Mouse (Mus musculus) embryonic facial prominence, embryonic 14.5 days (tissue): ENCODE measurements around the gene Colgalt2. TPM values are rescaled to one million over a fixed set of nuclear protein-coding genes. Genes with fewer than 3 reads are reported as not detected.

Experiments used
- ATAC-seq: fragments of 200-750 bp; cut with Nextera tagmentation; 2 replicates; pipeline ENCODE4 v1.8.0; 2017; ENCODE audit warnings: low read depth, moderate number of reproducible peaks, moderate TSS enrichment
- DNase-seq: peaks from one replicate; pipeline ENCODE4 v3.0.0-alpha.2; 2015; ENCODE audit warnings: low spot score
- H3K27ac ChIP-seq: fragments of 300-500 bp; sonication (generic); replicated peaks from 2 replicates; pipeline ENCODE4 v1.5.1; 2014; ENCODE audit warnings: low read depth, mild to moderate bottlenecking, low read length, moderate library complexity
- H3K27me3 ChIP-seq: fragments of 300-500 bp; sonication (generic); replicated peaks from 2 replicates; pipeline ENCODE4 v1.6.1; 2014; ENCODE audit warnings: low read length; ENCODE audit not compliant: control insufficient read depth, insufficient read depth
- H3K36me3 ChIP-seq: fragments of 300-500 bp; sonication (generic); 2 replicates; pipeline ENCODE4 v1.6.1; 2014; ENCODE audit warnings: low read length, mixed read lengths; ENCODE audit not compliant: control insufficient read depth, insufficient read depth
- H3K4me1 ChIP-seq: fragments of 300-500 bp; sonication (generic); 2 replicates; pipeline ENCODE4 v1.6.1; 2014; ENCODE audit warnings: antibody characterized with exemption, low read length; ENCODE audit not compliant: control insufficient read depth, insufficient read depth
- H3K4me2 ChIP-seq: fragments of 300-500 bp; sonication (generic); 2 replicates; pipeline ENCODE4 v1.6.1; 2014; ENCODE audit warnings: low read depth, mild to moderate bottlenecking, low read length, moderate library complexity, mixed read lengths
- H3K4me3 ChIP-seq: fragments of 300-500 bp; sonication (generic); 2 replicates; pipeline ENCODE4 v1.5.1; 2014; ENCODE audit warnings: low read depth, mild to moderate bottlenecking, low read length
- H3K9ac ChIP-seq: fragments of 300-500 bp; sonication (generic); 2 replicates; pipeline ENCODE4 v1.6.1; 2014; ENCODE audit warnings: low read depth, mild to moderate bottlenecking, low read length, moderate library complexity, mixed read lengths
- H3K9me3 ChIP-seq: fragments of 300-500 bp; sonication (generic); 2 replicates; pipeline ENCODE4 v1.6.1; 2016; ENCODE audit warnings: low read length; ENCODE audit not compliant: control insufficient read depth
- WGBS: fragments of 180-500 bp; shearing (Covaris S2); extraction: QIAGEN DNeasy Blood & Tissue Kit; methylation state at CpG from one replicate; pipeline ENCODE4 v1.1.7; 2014; 5-methylcytosine and 5-hydroxymethylcytosine counted together
- polyA plus RNA-seq: library from polyadenylated mRNA; unstranded; fragments of >200 nt; fragmentation: Nextera tagmentation; extraction: Ambion mirVana; gene quantifications from 2 replicates; pipeline ENCODE4 v1.2.1, GENCODE M21; 2014

The Colgalt2 gene
- polyA plus RNA-seq, 1 experiment from 2014 or later: 5.5 TPM

DNA sequence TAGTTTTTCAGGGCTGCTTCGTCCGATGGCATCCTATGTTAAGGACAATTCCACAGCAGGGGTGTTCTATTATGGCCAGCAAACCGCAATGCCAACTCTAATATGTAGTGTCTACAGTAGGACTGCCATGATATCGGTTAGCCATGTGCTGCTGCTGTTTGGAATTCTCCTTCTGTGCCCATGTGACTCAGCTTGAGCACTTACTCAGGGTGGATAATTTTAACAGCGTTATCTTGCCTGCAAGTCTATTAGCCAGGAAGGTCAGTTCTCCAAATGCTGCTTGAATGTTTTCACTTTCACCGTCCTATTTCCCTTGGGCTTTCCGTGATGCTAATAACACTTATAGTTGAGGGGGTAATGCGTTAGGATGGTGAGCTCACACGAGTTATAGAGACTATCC, 126.5 kb downstream of the Colgalt2 start:
- DNase-seq: no peak

DNA sequence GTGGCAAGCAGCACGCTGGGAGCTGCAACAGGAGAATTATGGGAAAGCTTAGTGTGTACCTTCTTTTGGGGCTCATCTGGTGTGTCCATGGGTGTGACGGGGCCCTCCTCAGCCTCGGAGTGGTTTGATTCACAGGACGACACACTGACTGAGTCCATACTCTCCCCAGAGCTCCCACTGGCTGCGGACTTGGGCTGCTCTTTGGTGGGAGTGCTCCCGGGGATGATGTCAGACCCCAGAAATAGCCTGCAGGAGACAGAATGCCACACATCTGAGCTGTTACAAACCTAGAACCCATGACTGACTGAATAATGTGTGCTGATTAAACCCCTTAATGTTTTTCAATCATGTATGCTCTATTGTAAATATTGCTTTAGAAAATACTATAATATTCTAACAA, 128.6 kb downstream of the Colgalt2 start:
- WGBS: 79% methylated on average over 6 of the region's 6 CpGs
- H3K36me3 ChIP-seq: peaks cover 34% of the 10 kb centered on the region
- H3K27ac ChIP-seq: no peak overlapping the region
- H3K9me3 ChIP-seq: no peaks in the 10 kb centered on the region
- H3K4me1 ChIP-seq: peaks cover 3% of the 10 kb centered on the region; the same call in 1 of the 2 replicates
- H3K4me3 ChIP-seq: no peak overlapping the region
- H3K4me2 ChIP-seq: no peak overlapping the region
- DNase-seq (no peak), ATAC-seq (no peak)
- no peaks in the 10 kb centered on the region for H3K27me3 ChIP-seq
- no peak overlapping the region for H3K9ac ChIP-seq

More for the DNA sequence above, 126.5 kb downstream of the Colgalt2 start:
- no peaks in the 10 kb centered on the region for H3K27me3 ChIP-seq
- H3K4me2 ChIP-seq: no peak overlapping the region
- H3K4me1 ChIP-seq: no peaks in the 10 kb centered on the region
- ATAC-seq: no peak
- no peak overlapping the region for H3K4me3 ChIP-seq
- H3K9ac ChIP-seq: no peak overlapping the region
- no peak overlapping the region for H3K27ac ChIP-seq
- no peaks in the 10 kb centered on the region for H3K9me3 ChIP-seq
- WGBS: 81% methylated on average over 9 of the region's 9 CpGs
- H3K36me3 ChIP-seq: peaks cover 40% of the 10 kb centered on the region

DNA sequence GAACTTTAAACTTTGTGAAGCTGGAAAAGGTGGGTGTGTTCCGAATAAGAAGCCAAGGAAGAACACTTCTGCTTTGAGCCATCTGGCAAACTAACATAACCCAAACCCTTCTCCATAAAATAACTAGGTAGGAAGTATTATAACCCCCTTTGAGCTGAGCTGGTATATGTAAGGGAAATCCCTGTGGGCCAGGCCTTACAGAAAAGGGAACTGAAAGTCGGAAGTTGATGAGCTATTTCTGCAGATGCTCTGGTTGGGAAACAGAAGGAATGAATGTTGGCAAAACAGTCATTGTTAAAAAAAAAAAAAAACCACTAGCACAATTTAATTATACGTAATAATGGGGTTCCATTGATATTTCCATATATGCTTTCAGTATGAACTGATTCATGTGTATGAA, 129.1 kb downstream of the Colgalt2 start:
- H3K27ac ChIP-seq: no peak overlapping the region
- H3K9ac ChIP-seq: no peak overlapping the region
- WGBS: 84% methylated on average over 3 of the region's 3 CpGs
- H3K36me3 ChIP-seq: peaks cover 28% of the 10 kb centered on the region
- no peak overlapping the region for H3K4me3 ChIP-seq
- no peak overlapping the region for H3K4me2 ChIP-seq
- peaks cover 3% of the 10 kb centered on the region; the same call in 1 of the 2 replicates for H3K4me1 ChIP-seq
- no peak for ATAC-seq
- H3K27me3 ChIP-seq: no peaks in the 10 kb centered on the region
- no peak for DNase-seq
- H3K9me3 ChIP-seq: no peaks in the 10 kb centered on the region

DNA sequence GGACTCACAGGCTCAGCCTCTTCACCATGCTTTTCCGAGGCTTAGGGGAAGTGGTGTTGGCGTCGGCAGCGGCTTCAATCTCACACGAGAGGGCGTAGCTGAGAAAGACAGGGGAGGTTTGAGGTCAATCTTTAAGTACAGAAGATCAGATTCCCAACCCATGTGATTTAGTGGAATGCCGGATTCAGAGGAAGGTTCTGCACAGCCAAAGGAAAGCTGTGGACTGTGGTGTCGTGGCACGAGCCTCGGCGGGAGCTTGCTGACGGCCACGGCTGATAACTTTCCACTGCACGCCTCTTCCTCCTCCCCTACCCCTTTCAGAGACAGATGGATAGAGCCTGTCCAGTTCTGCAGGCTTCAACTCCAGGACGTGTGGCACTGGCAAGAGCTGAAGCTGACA, 131.9 kb downstream of the Colgalt2 start:
- H3K4me2 ChIP-seq: 0 out of 2 replicates have a peak overlapping the region, but pooled peaks have one; percentile 9
- peaks cover 20% of the 10 kb centered on the region for H3K36me3 ChIP-seq
- peaks cover 3% of the 10 kb centered on the region; the same call in 1 of the 2 replicates for H3K4me1 ChIP-seq
- ATAC-seq: peak; percentile 62
- peak; percentile 75 for DNase-seq
- 0 out of 2 replicates have a peak overlapping the region, but pooled peaks have one; percentile 46 for H3K27ac ChIP-seq
- H3K9me3 ChIP-seq: no peaks in the 10 kb centered on the region
- no peak overlapping the region for H3K9ac ChIP-seq
- H3K4me3 ChIP-seq: no peak overlapping the region
- 39% methylated on average over 15 of the region's 15 CpGs for WGBS
- no peaks in the 10 kb centered on the region for H3K27me3 ChIP-seq

DNA sequence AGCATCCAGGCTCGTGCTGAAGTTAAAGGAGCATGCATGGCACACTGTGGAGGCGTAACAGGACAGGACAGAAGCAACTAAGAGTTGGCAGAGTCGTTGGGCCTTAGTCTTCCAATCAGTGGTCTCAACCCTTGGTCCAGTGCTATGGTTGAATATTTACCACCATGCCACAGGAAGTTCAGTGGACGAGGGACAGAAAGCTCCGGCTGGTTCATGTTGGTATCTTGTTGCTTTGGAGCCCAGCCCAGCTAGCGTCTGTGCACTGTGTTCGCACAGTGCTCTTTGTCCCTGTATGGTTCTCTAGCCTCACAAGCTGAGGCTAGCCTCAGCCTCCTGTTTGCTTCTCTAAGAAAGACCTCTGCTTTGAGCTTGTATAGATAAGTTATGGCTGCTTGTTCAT, 134.9 kb downstream of the Colgalt2 start:
- Histone ChIP-seq H3K9ac (no peak overlapping the region), H3K27ac (no peak overlapping the region), H3K9me3 (no peaks in the 10 kb centered on the region), H3K27me3 (no peaks in the 10 kb centered on the region), H3K4me2 (no peak overlapping the region), H3K4me3 (no peak overlapping the region), H3K36me3 (peaks cover 34% of the 10 kb centered on the region), H3K4me1 (peaks cover 3% of the 10 kb centered on the region; the same call in 1 of the 2 replicates)
- ATAC-seq (no peak), DNase-seq (no peak)
- WGBS: 80% methylated on average over 7 of the region's 7 CpGs

DNA sequence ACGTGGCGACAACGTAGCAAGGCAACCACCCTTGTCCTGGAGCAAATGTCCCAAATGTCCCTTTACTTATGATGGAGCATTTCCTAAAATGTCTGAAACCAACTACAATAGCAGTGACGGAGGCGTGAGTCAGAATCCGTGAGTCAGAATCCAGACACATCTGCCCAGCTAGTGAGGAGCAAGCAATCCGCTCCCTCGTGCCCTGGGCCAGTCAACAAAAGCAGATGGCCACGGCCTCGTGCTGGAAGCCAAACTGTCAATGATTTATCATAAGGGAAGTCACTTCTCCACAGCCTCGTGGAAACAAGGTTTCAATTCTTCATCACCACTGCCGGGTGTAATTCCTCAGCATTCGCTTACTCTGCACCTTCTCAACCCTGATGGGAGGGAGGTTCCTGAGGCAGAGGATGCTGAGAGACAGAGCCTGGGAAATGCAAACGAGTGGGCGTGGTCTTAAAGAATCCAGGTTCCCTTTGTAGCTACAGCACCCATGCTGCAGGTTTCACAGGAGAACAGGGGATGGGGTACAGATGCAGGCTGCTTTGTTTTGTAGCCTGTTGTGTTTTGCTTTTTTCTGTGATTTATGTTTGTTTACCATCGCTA, 136.9 kb downstream of the Colgalt2 start:
- H3K27ac ChIP-seq: no peak overlapping the region
- ATAC-seq (no peak), DNase-seq (no peak)
- no peaks in the 10 kb centered on the region for H3K9me3 ChIP-seq
- 62% methylated on average over 16 of the region's 16 CpGs for WGBS
- H3K4me2 ChIP-seq: no peak overlapping the region
- H3K4me1 ChIP-seq: peaks cover 3% of the 10 kb centered on the region; the same call in 1 of the 2 replicates
- no peak overlapping the region for H3K4me3 ChIP-seq
- H3K27me3 ChIP-seq: no peaks in the 10 kb centered on the region
- H3K9ac ChIP-seq: no peak overlapping the region
- peaks cover 26% of the 10 kb centered on the region for H3K36me3 ChIP-seq

DNA sequence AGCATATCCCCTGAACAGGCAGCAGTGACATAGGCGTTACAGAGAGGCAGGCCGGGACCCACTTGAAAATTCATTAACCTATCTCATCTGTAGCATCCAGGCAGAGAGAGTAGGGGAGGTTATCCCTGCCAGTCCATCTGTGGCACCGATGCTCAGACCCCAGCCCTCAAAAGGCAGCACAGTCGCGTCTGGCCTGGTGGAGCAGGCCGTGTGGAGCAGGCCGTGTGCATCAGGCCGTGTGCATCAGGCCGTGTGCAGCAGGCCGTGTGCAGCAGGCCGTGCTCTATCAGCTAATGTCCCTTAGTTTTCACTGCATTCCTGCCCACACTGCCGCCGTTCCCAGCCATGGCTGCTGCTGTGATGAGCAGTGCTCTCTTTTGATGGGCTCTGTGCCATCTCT, 137.6 kb downstream of the Colgalt2 start:
- ATAC-seq (no peak), DNase-seq (no peak)
- Histone ChIP-seq H3K9me3 (no peaks in the 10 kb centered on the region), H3K4me1 (no peaks in the 10 kb centered on the region; the same call in 1 of the 2 replicates), H3K27me3 (no peaks in the 10 kb centered on the region), H3K4me2 (no peak overlapping the region), H3K36me3 (peaks cover 32% of the 10 kb centered on the region), H3K9ac (no peak overlapping the region), H3K27ac (no peak overlapping the region), H3K4me3 (no peak overlapping the region)
- WGBS: 87% methylated on average over 13 of the region's 13 CpGs

DNA sequence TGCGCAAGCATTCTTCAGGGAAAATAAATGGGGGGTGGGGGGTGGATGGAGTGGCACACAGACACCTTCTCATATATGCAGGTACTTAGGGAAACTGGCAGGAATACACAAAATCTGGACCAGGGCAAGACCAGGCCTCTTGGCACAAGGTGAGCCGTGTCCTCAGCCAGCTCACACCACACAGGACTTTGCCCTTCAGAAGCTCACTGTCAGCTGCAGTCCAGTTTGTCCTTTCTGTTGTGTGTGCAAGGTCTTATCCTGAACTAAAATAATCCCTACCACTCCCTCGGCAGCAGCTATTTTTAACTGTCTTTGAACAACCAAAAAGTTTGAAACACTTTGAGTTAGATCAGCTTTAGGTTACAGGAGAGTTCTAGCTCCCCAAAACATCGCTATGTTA, 139.2 kb downstream of the Colgalt2 start:
- 88% methylated on average over 4 of the region's 4 CpGs for WGBS
- no peak overlapping the region for H3K4me3 ChIP-seq
- H3K9me3 ChIP-seq: no peaks in the 10 kb centered on the region
- no peaks in the 10 kb centered on the region for H3K27me3 ChIP-seq
- no peak overlapping the region for H3K27ac ChIP-seq
- H3K9ac ChIP-seq: no peak overlapping the region
- peaks cover 46% of the 10 kb centered on the region for H3K36me3 ChIP-seq
- DNase-seq: no peak
- H3K4me1 ChIP-seq: no peaks in the 10 kb centered on the region
- no peak overlapping the region for H3K4me2 ChIP-seq
- ATAC-seq: no peak

DNA sequence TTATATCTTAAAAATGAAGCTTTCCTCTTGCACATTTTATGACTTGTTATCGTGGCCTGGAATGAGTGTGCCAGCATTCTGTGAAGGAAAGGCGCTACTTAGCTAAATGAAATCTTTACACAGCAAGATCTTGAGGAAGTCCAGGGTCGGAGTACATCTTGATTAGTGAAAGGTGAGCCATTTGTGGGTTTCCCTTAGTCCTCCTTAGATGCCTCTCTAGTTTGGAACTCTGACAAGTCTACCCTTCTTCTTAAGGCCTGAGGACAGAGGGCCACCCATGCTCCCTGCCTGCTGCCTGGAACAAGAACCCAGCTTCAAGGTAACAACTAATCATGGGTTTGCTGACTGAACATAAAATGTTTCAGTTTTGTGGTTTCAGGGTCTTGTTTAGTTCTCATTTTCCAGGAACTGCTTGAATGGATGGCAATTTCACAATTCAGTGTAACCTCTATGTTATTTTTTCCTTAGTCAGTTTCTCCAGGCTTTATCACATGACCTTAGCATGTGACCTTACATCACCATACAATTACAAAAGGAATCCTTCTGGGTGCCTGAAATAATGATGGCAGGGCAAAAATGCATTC, 140.8 kb downstream of the Colgalt2 start:
- DNase-seq: peak; percentile 53
- Histone ChIP-seq H3K36me3 (peaks cover 53% of the 10 kb centered on the region), H3K4me3 (no peak overlapping the region), H3K9ac (no peak overlapping the region), H3K27ac (no peak overlapping the region), H3K27me3 (no peaks in the 10 kb centered on the region), H3K4me1 (no peaks in the 10 kb centered on the region), H3K4me2 (no peak overlapping the region), H3K9me3 (no peaks in the 10 kb centered on the region)
- no peak; the same call in 1 of the 2 replicates for ATAC-seq
- 69% methylated on average over 3 of the region's 3 CpGs for WGBS
